Mouse (Mus musculus) small intestine, adult 2 months (tissue): ENCODE measurements around the gene Sphk2.
A peak's percentile ranks its signal among the peaks of the same experiment; 100 is the strongest.

Experiments
- CTCF ChIP-seq: fragments of 200-500 bp; IDR thresholded peaks from 2 replicates; pipeline ENCODE4 v1.5.1; 2012; ENCODE audit warnings: low read depth, mild to moderate bottlenecking, control low read depth, inconsistent platforms, low read length, moderate library complexity, mixed read lengths; ENCODE audit not compliant: insufficient replicate concordance, insufficient read length; ENCODE audit errors: extremely low read depth
- POLR2A ChIP-seq: fragments of 200-500 bp; IDR thresholded peaks from 2 replicates; pipeline ENCODE4 v1.6.1; 2012; ENCODE audit warnings: low read depth, mild to moderate bottlenecking, control low read depth, inconsistent platforms, low read length, moderate library complexity

DNA sequence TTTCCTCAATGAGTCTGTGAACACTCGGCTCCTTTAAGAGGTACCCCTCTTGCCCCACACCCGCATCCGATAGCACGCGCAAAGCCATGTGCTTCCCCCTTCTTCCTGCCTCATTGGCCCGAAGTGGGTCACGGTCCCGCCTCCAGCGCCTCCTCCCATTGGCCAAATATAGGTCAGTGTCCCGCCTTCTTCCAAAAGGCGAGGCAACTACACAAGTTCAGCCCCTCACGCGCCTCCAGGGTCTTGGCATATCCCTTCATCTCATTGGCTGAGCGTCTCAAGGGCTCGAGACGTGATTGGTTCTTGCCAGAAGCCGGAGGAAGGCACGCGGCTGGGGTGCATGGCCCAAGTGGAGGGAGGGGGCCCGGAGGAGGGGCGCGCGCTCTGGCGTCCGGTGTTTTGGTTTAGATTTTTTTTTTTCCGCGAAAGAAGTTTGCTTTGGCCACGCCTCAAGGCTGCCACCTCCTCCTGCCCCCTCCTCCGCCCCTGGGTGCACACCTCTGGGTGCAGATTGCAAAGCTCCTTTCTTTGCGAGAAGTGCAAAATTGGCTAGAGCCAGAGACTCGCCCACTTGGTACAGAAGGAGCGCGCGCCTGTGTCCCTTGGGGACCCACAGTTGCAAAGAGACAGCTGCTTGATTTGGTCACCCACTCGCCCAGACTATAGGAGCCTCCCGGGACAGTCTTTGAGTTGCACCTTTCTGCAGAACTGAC lies 12.9 kb downstream of the Sphk2 start, which contains the start of gene Dbp:
- TF ChIP-seq POLR2A (peak; percentile 89), CTCF (no peak)
